Mouse (Mus musculus): ENCODE measurements around the gene Myo19.

- TF ChIP-seq CTCF (IDR thresholded peaks at IDR 0.05; ENCODE audit: control insufficient read depth, insufficient read depth, insufficient replicate concordance, low read depth, low read length) (no peak), POLR2A (IDR thresholded peaks at IDR 0.05; ENCODE audit: control insufficient read depth, low read depth, low read length) (no peak)
These were observed 8.1 kb downstream of the Myo19 start for GRCm38 (mm10) chr11:84888025-84888424.
